Mouse (Mus musculus) granulocyte monocyte progenitor cell, adult 5-6 weeks (primary cell): Measurements from ENCODE around the gene Ugt2b36. TPM values are rescaled to one million over a fixed set of nuclear protein-coding genes. Genes with fewer than 3 reads are reported as not detected.
"Not testable (repeated sequence)": the region's sequence is repeated elsewhere in the genome, so short reads cannot be mapped to it uniquely, and the experiment has no call there.

ENCODE experiments used
- ATAC-seq: replicated peaks from 2 replicates; pipeline ENCODE4 v1.8.0; 2016; ENCODE audit warnings: mild to moderate bottlenecking, moderate TSS enrichment, inconsistent platforms; ENCODE audit not compliant: poor library complexity, severe bottlenecking
- total RNA-seq, 2 experiments: library from RNA; stranded (forward) in 1 of 2; stranded (reverse) in 1 of 2; fragments of 200-712, 200-1000 nt in 1 of 2; fragments of >200 nt in 1 of 2; fragmentation: Nextera tagmentation in 1 of 2; gene quantifications; 2 replicates each; pipeline ENCODE4 v1.2.3; 2014 to 2017

The Ugt2b36 gene
- total RNA-seq (2014; fragmentation: Nextera tagmentation) (not detected in 2 replicates), total RNA-seq (2017) (not detected in 2 replicates)

GRCm38 (mm10) chr5:87092346-87093027 is at the start of gene Ugt2b36:
Ugt2b36 (minus strand) TSS chr5:87092555.
- no peak for ATAC-seq

DNA sequence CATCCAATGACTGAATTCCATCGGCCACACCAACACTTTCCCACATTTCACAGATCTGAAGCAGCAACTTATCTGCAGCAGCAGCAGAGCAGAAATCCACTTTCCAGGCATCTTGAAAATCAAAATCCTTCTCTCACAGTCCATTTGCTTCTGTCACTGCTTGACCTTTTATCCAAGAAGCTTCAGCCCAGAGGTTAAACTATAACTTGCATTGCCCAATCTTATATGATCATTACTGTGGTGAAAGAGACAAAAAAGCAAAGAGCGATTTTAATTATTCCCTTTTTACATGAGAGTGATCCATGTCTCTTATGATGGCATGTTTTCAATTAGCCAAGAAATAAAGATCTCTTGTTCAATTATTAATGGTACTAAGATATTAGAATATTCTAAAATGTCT is 47.8 kb upstream of the Ugt2b36 start, which contains the start of gene Ugt2b5:
Ugt2b5 (minus strand) TSS at position 123 of the 400 bp plus-strand sequence.
- ATAC-seq, result not testable (repeated sequence)

- not testable (repeated sequence) for ATAC-seq
Measured at GRCm38 (mm10) chr5:87103697-87104096, 11.3 kb upstream of the Ugt2b36 start.

- ATAC-seq, result no peak
Measured at GRCm38 (mm10) chr5:87091111-87091510, 1.2 kb downstream of the Ugt2b36 start.

GRCm38 (mm10) chr5:87089264-87089663 is 3.1 kb downstream of the Ugt2b36 start:
- ATAC-seq, result no peak

GRCm38 (mm10) chr5:87086269-87086668 is 6.1 kb downstream of the Ugt2b36 start:
- no peak for ATAC-seq

- ATAC-seq, result no peak
Measured at GRCm38 (mm10) chr5:87030624-87031023, 61.7 kb downstream of the Ugt2b36 start.

DNA sequence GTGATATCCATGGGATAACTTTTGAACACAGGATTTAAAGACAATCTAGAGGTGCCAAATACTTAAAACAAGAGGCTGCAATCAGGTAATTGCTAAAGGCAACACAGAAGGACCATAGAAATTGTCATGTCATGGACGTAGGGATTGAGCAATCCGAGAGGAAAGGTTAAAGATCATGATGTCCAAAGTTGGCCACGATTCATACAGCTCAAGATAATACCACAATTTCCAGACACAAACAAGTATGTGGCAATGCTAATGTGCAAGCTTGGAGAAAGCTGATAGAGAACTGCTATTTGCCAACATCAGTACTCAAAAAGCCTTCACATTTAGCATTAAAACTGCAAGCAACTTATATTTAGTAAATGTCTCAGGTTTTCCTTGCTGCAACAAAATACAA is 65.0 kb downstream of the Ugt2b36 start:
- ATAC-seq, result no peak

Other genes with a start within 250 kb of the Ugt2b36 start
- not detected in 2 replicates for gene Ugt2b34, start 185.6 kb downstream of the Ugt2b36 start, total RNA-seq (2014; fragmentation: Nextera tagmentation)
- not detected in 2 replicates for gene Ugt2b34, start 185.6 kb downstream of the Ugt2b36 start, total RNA-seq (2017)
- not detected in 2 replicates for gene Ugt2b1, start 166.0 kb downstream of the Ugt2b36 start, total RNA-seq (2014; fragmentation: Nextera tagmentation)
- not detected in 2 replicates for gene Ugt2b1, start 166.0 kb downstream of the Ugt2b36 start, total RNA-seq (2017)
- gene Ugt2b35, start 91.7 kb downstream of the Ugt2b36 start, total RNA-seq (2014; fragmentation: Nextera tagmentation), result not detected in 2 replicates
- not detected in 2 replicates for gene Ugt2b35, start 91.7 kb downstream of the Ugt2b36 start, total RNA-seq (2017)
- not detected in 2 replicates for gene Ugt2b5, start 47.8 kb upstream of the Ugt2b36 start, total RNA-seq (2014; fragmentation: Nextera tagmentation)
- not detected in 2 replicates for gene Ugt2b5, start 47.8 kb upstream of the Ugt2b36 start, total RNA-seq (2017)
- gene Ugt2b37, start 162.2 kb upstream of the Ugt2b36 start, total RNA-seq (2014; fragmentation: Nextera tagmentation), result not detected in 2 replicates
- not detected in 2 replicates for gene Ugt2b37, start 162.2 kb upstream of the Ugt2b36 start, total RNA-seq (2017)
- not detected in 2 replicates for gene Ugt2a3, start 244.6 kb upstream of the Ugt2b36 start, total RNA-seq (2014; fragmentation: Nextera tagmentation)
- gene Ugt2a3, start 244.6 kb upstream of the Ugt2b36 start, total RNA-seq (2017), result not detected in 2 replicates